Mouse (Mus musculus): ENCODE measurements at regions not wholly inside any gene's neighbourhood (a gene's known extent, or its start where the extent isn't known, plus 50 kb on each side); places are given as distances from the start of the nearest gene placed in this dataset.
A peak's percentile ranks its signal among the peaks of the same experiment; 100 is the strongest.

- peak; percentile 91 for ATAC-seq (ENCODE audit: low TSS enrichment)
Observed at GRCm38 (mm10) chr10:72923611-72924010, 175.5 kb upstream of the Pcdh15 start.

GRCm38 (mm10) chr10:72956957-72957356 is 142.2 kb upstream of the Pcdh15 start:
- ATAC-seq (ENCODE audit: low TSS enrichment): no peak

GRCm38 (mm10) chr10:72960051-72960450 is 139.1 kb upstream of the Pcdh15 start:
- ATAC-seq (ENCODE audit: low TSS enrichment): no peak

GRCm38 (mm10) chr10:72981359-72981758 is 117.8 kb upstream of the Pcdh15 start:
- ATAC-seq (ENCODE audit: low TSS enrichment): no peak

DNA sequence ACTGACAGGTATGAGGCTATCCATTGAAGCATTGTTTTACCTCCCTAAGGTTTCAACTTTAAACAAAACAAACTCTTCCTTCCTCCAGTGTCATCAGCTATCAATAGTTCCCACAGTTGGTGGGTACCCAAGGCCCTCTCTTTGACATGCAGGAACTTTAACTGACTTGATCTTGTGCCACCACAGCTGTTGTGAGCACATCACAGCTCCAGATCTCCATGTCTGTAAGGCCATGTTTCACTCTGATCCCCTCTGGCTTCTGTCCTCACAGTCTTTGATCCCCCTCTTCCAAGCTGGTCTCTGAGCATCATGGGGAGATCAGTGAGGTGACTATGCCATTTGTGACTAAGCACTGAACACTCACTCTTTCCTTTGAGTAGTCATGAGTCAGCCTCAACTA is 110.8 kb upstream of the Pcdh15 start:
- ATAC-seq (ENCODE audit: low TSS enrichment): no peak

DNA sequence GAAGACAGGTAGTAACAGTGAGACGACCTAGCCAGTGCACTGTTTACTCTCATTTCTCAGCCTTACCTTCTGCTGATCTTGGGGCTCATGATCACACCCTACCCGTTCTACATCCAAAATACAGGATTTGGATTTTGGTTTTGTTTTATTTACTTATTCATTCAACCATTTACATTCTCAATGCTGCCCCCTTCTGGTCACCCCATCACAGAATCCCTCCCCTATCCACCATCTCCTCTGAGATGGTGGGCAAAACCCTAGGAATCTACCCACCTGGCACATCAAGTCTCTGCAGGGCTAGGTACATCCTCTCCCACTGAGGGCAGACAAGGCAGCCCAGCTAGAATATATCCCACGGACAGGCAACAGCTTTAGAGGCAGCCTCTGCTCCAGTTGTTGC is 88.2 kb upstream of the Pcdh15 start:
- no peak for ATAC-seq (ENCODE audit: low TSS enrichment)

GRCm38 (mm10) chr10:73011874-73012273 is 87.3 kb upstream of the Pcdh15 start:
- ATAC-seq (ENCODE audit: low TSS enrichment): peak; percentile 85

GRCm38 (mm10) chr10:73037476-73037875 is 61.7 kb upstream of the Pcdh15 start:
- peak; percentile 97 for ATAC-seq (ENCODE audit: low TSS enrichment)

GRCm38 (mm10) chr10:73039551-73039950 is 59.6 kb upstream of the Pcdh15 start:
- no peak for ATAC-seq (ENCODE audit: low TSS enrichment)
